In the genomic region with DNA sequence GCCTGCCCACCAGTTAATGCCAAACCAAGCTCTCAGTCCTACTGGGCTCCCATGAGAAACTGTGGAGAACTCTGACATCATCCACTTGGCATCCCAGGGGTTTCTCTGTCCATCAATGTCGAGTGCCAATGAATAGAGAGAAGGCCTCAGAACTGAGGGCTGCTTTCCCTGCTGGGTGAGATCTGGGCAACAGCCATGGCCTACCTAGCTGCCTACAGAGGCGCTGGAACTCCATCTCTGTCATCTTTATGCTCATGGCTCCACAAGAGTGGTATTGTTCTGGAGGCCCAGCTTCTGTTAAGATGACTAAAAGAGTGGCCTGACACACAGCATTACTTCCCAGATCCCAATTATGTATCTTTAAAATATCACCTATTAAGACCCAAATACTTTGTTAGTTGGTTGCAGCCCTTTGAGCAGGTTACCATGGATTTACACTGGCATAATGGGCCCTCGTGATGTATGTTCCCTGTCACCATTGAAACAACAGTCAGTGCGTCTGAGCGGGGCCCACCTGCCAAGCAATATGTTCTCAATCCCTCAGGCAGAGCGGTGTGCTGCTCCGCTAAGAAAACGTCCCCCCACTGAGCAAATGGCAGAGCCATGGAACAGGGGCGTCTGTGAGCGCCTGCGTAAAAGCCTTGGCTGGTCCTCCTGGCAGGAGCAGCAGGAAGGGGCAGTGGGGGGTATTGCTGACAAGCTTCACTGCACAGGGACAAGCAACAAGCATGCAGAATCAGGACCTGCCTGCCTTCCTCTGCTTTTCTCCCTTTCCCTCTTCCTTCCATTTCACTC, we compare ENCODE assay signal across 12 mouse cellular contexts.
DNase-seq lines count a peak whose midpoint lies in the region; ATAC-seq lines count a peak whose summit lies in the region.
"Had no signal": no experiment of that assay in that cellular context is flagged by ENCODE, and none has a peak within 500 bp of the region (broad histone marks: within the 10 kb centered on the region; RNA-seq: fewer than 3 reads in every experiment).

No protein-coding gene starts in this region.

- WGBS in kidney, embryonic 15.5 days: 29% methylated on average over 11 of the region's 11 CpGs
- WGBS in hindbrain, embryonic 11.5 days: 11% methylated on average over 11 of the region's 11 CpGs
- WGBS in midbrain, embryonic 12.5 days: 14% methylated on average over 11 of the region's 11 CpGs

- H3K36me3 ChIP-seq in kidney, embryonic 15.5 days: no peaks in the 10 kb centered on the region
- no peaks in the 10 kb centered on the region for H3K36me3 ChIP-seq in hindbrain, embryonic 11.5 days (ENCODE audit: control insufficient read depth, insufficient read depth, low read length)
- no peaks in the 10 kb centered on the region for H3K36me3 ChIP-seq in midbrain, embryonic 12.5 days

- no peak overlapping the region for H3K9ac ChIP-seq in kidney, embryonic 15.5 days
- no peak overlapping the region for H3K9ac ChIP-seq in hindbrain, embryonic 11.5 days (ENCODE audit: low read depth, low read length)
- no peak overlapping the region for H3K9ac ChIP-seq in midbrain, embryonic 12.5 days (replicated peaks)

- no peak for DNase-seq in kidney, adult 8-10 months
- peak; percentile 38 for DNase-seq in cerebellum, adult 8-10 months
- peak; percentile 43 for DNase-seq in hindbrain, embryonic 11.5 days (ENCODE audit: low spot score)
- no peak for DNase-seq in urinary bladder, adult 2 months (ENCODE audit: low spot score)
- DNase-seq in spleen, postnatal 10 days (ENCODE audit: low spot score in 2 of 2): no peak
- DNase-seq: heart, postnatal 14 days; liver; thymus, postnatal 36 days had no signal

- H3K4me3 ChIP-seq in kidney, embryonic 15.5 days (replicated peaks): no peak overlapping the region
- H3K4me3 ChIP-seq in hindbrain, embryonic 11.5 days (ENCODE audit: low read depth, low read length): no peak overlapping the region
- H3K4me3 ChIP-seq in midbrain, embryonic 12.5 days: no peak overlapping the region
- H3K4me3 ChIP-seq: erythroblast, embryonic 14.5 days had no signal

- H3K4me1 ChIP-seq in kidney, embryonic 15.5 days: peaks cover 21% of the 10 kb centered on the region
- H3K4me1 ChIP-seq in hindbrain, embryonic 11.5 days (replicated peaks; ENCODE audit: control insufficient read depth, insufficient read depth, low read length): peaks cover 10% of the 10 kb centered on the region; the same call in 1 of the 2 replicates
- peaks cover 19% of the 10 kb centered on the region for H3K4me1 ChIP-seq in midbrain, embryonic 12.5 days

- H3K27ac ChIP-seq in kidney, embryonic 15.5 days: 0 out of 2 replicates have a peak overlapping the region, but pooled peaks have one; percentile 16
- H3K27ac ChIP-seq in hindbrain, embryonic 11.5 days (ENCODE audit: low read depth, low read length): peak overlapping the region; percentile 47
- peak overlapping the region; percentile 60 for H3K27ac ChIP-seq in midbrain, embryonic 12.5 days (replicated peaks)

- H3K9me3 ChIP-seq in kidney, embryonic 15.5 days (replicated peaks): no peaks in the 10 kb centered on the region
- H3K9me3 ChIP-seq in hindbrain, embryonic 11.5 days (ENCODE audit: control insufficient read depth, low read length): no peaks in the 10 kb centered on the region
- H3K9me3 ChIP-seq in midbrain, embryonic 12.5 days: no peaks in the 10 kb centered on the region

- no peaks in the 10 kb centered on the region for H3K27me3 ChIP-seq in kidney, embryonic 15.5 days
- H3K27me3 ChIP-seq in hindbrain, embryonic 11.5 days (ENCODE audit: control insufficient read depth, insufficient read depth, low read length): no peaks in the 10 kb centered on the region
- H3K27me3 ChIP-seq in midbrain, embryonic 12.5 days: no peaks in the 10 kb centered on the region

- H3K4me2 ChIP-seq in kidney, embryonic 15.5 days: no peak overlapping the region; the same call in 1 of the 2 replicates
- no peak overlapping the region for H3K4me2 ChIP-seq in hindbrain, embryonic 11.5 days (replicated peaks; ENCODE audit: low read depth, low read length)
- no peak overlapping the region; the same call in 1 of the 2 replicates for H3K4me2 ChIP-seq in midbrain, embryonic 12.5 days (replicated peaks)

- ATAC-seq in kidney, embryonic 15.5 days (replicated peaks; ENCODE audit: low FRiP score): peak; percentile 58; the same call in 1 of the 2 replicates
- peak; percentile 71 for ATAC-seq in hindbrain, embryonic 11.5 days (ENCODE audit: low FRiP score)
- ATAC-seq in midbrain, embryonic 12.5 days (ENCODE audit: low FRiP score, low read depth): peak; percentile 54; the same call in 1 of the 2 replicates
- ATAC-seq in frontal cortex, adult (ENCODE audit: low TSS enrichment): no peak

Comparison
In these comparisons a context has a peak if more than half of its experiments do, and no peak if none do; other contexts are left out.
1. DNase-seq: peak in cerebellum, adult 8-10 months (single experiment) and hindbrain, embryonic 11.5 days (single experiment); none in kidney, adult 8-10 months (0 of 2), urinary bladder, adult 2 months (single experiment) and spleen, postnatal 10 days (0 of 2).
2. Peak in every context shown above with its lines, with median percentiles within 50 percentile points of each other: H3K27ac ChIP-seq.